Mouse (Mus musculus): ENCODE results near the gene Psmc6.

The Psmc6 gene

GRCm38 (mm10) chr14:45350931-45351859, 21.6 kb downstream of the Psmc6 start, which contains the start of gene Styx:
Gene Styx (plus strand): TSS chr14:45351093.
- peak; percentile 92 for DNase-seq (ENCODE audit: low read depth, low spot score)

GRCm38 (mm10) chr14:45364211-45365195, 34.9 kb downstream of the Psmc6 start:
- no peak for DNase-seq (ENCODE audit: low read depth, low spot score)

GRCm38 (mm10) chr14:45365196-45365587, 35.6 kb downstream of the Psmc6 start:
- DNase-seq (ENCODE audit: low read depth, low spot score): peak; percentile 30

GRCm38 (mm10) chr14:45378771-45379170, 49.2 kb downstream of the Psmc6 start:
- DNase-seq (ENCODE audit: low read depth, low spot score): no peak

- no peak for DNase-seq (ENCODE audit: low read depth, low spot score)
Measured at GRCm38 (mm10) chr14:45380756-45381155, 51.2 kb downstream of the Psmc6 start.

- DNase-seq (ENCODE audit: low read depth, low spot score): peak; percentile 36
Measured at GRCm38 (mm10) chr14:45382912-45383311, 53.3 kb downstream of the Psmc6 start.

GRCm38 (mm10) chr14:45385596-45385995, 56.0 kb downstream of the Psmc6 start:
- no peak for DNase-seq (ENCODE audit: low read depth, low spot score)

- DNase-seq (ENCODE audit: low read depth, low spot score): peak; percentile 90
Measured at GRCm38 (mm10) chr14:45387480-45387879, 57.9 kb downstream of the Psmc6 start.

GRCm38 (mm10) chr14:45388345-45389181, 59.0 kb downstream of the Psmc6 start:
- peak; percentile 94 for DNase-seq (ENCODE audit: low read depth, low spot score)

- no peak for DNase-seq (ENCODE audit: low read depth, low spot score)
Measured at GRCm38 (mm10) chr14:45389194-45389593, 59.6 kb downstream of the Psmc6 start.

Measured in ES-CJ7 (cell line).